Mouse (Mus musculus) lung, postnatal 25 days (tissue): ENCODE measurements around the gene Hist1h3b.

Experiments used
- DNase-seq: peaks from one replicate; pipeline ENCODE4 v3.0.0; 2022; ENCODE audit warnings: low spot score

The Hist1h3b gene

DNA sequence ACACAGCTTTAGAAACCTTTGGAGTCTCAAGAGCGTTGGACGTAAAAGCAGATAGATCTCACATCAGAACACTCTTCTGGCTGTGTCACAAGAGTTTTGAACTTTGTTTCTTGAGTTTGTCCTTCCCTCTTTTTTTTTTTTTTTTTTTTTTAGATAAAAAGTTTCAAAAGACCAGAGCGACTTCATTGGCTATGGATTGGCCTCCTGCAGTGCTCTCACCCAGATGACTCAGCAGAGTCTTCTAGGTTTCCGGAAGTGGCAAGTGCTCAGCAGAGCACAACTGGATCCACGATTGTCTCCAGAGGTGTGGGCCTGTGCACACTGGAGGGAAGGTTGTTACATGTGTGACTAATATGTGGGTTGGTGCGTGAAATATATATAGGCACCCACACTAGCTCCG is 26.3 kb downstream of the Hist1h3b start:
- DNase-seq, result no peak

DNA sequence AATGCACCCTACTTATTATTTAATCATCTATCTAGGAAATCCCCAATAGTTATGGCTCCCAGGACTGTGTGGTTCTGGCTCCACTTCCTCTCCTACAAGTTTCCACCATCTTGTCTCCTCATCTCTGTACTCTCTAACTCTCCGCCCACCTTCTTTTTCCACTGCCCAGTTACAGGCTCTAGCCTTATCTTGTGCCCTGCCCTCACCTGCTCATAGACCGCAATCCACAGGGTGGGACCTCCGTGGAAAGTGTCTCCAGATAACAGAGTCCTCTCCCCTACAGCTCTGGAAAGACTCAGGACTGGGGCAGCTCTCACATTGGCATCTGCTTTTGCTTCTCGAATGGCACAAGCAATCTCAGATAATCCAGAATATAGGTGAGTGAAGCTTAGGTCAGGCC is 27.0 kb downstream of the Hist1h3b start:
- no peak for DNase-seq

DNA sequence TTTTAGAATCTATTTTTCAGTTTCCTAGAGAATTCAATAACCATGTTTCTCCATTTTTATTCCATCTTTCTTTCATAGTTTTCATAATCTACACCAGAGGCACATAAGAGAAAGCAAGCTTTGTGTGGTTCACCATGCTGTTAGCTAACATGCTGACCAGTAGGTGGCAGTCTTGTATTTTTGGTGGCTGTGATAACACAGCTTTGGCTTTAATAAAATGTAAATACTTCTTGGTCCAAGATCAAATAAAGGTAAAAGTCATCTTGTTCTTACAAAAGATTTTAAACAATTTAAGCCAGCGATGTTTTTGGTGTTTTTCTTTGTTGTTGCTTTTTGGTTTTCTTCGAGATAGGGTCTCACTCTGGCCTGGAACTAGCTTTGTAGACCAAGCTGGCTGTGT is 40.5 kb downstream of the Hist1h3b start:
- peak; percentile 66 for DNase-seq

DNA sequence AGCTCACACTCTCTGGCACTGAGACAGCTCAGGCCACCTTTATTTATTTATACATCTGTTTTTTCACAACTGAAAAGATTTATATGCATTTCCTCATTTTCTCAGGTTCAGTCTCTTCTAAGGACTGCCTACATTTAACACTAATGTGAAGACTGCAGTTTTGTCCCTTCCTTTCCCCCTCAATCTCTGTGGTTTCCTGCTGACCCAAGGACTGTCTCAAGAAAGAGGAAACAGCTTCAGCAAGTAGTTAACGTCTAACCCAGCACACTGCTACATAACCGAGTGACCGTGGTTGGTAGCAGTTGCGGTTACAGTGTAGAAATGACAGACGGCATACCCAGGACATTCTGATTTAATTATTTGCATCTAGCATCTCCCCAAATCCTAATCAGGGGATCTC is 47.3 kb downstream of the Hist1h3b start:
- DNase-seq, result no peak
